Mouse (Mus musculus): ENCODE data around the gene Serpinb1c. TPM values are rescaled to one million over a fixed set of nuclear protein-coding genes. Genes with fewer than 3 reads are reported as not detected.

The Serpinb1c gene
- polyA plus RNA-seq, 1 experiment from 2014 or later, result not detected

DNA sequence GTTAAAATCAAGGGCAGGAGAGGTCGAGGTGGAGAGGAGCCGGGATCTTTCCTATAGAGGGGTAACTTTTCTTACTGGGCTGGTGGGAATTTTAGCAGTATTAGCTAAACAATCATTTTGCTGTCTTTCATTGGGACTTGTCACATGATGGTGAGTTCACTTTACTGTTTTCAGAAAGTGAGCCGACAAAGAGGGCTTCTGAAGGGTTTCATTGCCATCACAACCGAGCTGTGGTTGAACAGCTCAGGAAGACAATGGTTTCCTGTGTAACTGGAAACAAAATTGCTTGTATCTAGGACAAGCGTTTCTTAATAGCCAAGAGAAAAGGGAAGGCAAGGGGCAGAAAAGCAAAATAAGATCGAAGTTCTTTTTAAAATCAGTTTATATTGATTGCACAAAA lies 64.8 kb downstream of the Serpinb1c start:
- H3K4me3 ChIP-seq (ENCODE audit: low read length), result no peak overlapping the region
- H3K9me3 ChIP-seq (ENCODE audit: control insufficient read depth, low read length), result no peaks in the 10 kb centered on the region
- no peaks in the 10 kb centered on the region for H3K36me3 ChIP-seq (ENCODE audit: control insufficient read depth, insufficient read depth, low read length)
- no peak overlapping the region for H3K9ac ChIP-seq (ENCODE audit: low read depth, low read length)
- no peak overlapping the region for H3K4me2 ChIP-seq (replicated peaks; ENCODE audit: low read depth, low read length)
- H3K27me3 ChIP-seq (ENCODE audit: control insufficient read depth, insufficient read depth, low read length), result no peaks in the 10 kb centered on the region
- H3K4me1 ChIP-seq (ENCODE audit: control insufficient read depth, insufficient read depth, low read length), result no peaks in the 10 kb centered on the region
- 78% methylated on average over 6 of the region's 6 CpGs for WGBS
- no peak for ATAC-seq (ENCODE audit: low FRiP score, low TSS enrichment)
- H3K27ac ChIP-seq (ENCODE audit: low read depth, low read length), result no peak overlapping the region

DNA sequence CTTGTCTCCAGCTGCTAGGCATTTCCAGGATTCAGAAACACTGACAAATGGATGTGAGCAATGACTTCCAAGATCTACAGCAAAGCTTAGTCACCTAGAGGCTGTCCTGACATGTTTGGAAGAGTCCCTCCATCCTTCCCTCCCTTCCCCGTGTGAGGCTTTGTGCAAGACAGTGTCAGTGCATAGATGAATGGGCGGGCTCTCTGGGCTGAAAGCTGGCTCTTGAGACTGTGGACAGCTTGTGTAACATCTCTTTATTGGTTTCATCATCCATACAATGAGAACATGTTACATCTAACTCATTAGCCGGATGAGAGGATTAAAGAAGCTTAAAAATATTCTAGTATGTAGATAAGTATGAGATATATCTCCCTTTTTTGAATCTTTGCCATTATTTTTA lies 65.2 kb downstream of the Serpinb1c start:
- WGBS, result 75% methylated on average over 3 of the region's 3 CpGs
- no peaks in the 10 kb centered on the region for H3K9me3 ChIP-seq (ENCODE audit: control insufficient read depth, low read length)
- no peak overlapping the region for H3K4me3 ChIP-seq (ENCODE audit: low read length)
- no peaks in the 10 kb centered on the region for H3K4me1 ChIP-seq (ENCODE audit: control insufficient read depth, insufficient read depth, low read length)
- no peaks in the 10 kb centered on the region for H3K27me3 ChIP-seq (ENCODE audit: control insufficient read depth, insufficient read depth, low read length)
- H3K4me2 ChIP-seq (replicated peaks; ENCODE audit: low read depth, low read length), result no peak overlapping the region
- ATAC-seq (ENCODE audit: low FRiP score, low TSS enrichment), result no peak
- H3K36me3 ChIP-seq (ENCODE audit: control insufficient read depth, insufficient read depth, low read length), result no peaks in the 10 kb centered on the region
- no peak overlapping the region for H3K27ac ChIP-seq (ENCODE audit: low read depth, low read length)
- no peak overlapping the region for H3K9ac ChIP-seq (ENCODE audit: low read depth, low read length)

DNA sequence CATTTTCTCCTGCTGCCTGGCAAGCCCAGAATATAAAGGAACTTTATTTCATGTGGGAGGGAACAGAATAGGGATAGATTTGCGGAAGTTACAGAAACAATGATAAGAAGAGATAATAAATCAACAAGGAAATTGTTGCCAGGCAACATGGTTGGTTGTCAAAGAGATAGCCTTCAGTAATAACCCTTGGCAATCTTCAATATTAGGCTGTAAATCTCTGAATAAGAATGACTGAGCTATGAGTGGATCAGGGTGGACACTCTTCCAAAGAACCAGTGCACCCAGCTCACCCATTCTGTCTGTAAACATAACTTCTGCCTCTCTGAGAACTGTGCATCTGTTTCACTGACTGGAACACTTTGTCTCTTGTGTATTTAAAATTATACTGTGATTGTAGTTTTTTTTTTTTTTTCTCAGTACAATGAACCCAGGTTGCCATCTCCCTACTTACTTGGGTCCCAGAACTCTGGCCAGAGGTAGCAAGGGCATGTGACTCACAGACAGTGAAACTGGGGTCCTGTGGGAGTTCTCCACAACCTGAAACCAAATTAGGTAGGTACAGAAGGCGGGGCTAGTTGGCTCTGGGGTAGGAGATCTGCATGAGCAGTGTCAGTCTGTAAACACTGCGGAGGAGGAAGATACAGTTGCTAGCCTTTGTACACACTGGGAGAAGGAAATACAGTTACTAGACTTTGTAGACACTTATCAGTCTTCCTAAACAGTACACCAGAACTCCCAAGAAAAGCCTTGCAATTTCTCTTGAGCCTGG lies 66.3 kb downstream of the Serpinb1c start:
- Histone ChIP-seq H3K4me3 (ENCODE audit: low read length) (no peak overlapping the region), H3K4me2 (replicated peaks; ENCODE audit: low read depth, low read length) (no peak overlapping the region), H3K36me3 (ENCODE audit: control insufficient read depth, insufficient read depth, low read length) (no peaks in the 10 kb centered on the region), H3K4me1 (ENCODE audit: control insufficient read depth, insufficient read depth, low read length) (no peaks in the 10 kb centered on the region), H3K27ac (ENCODE audit: low read depth, low read length) (no peak overlapping the region), H3K9ac (ENCODE audit: low read depth, low read length) (no peak overlapping the region), H3K9me3 (ENCODE audit: control insufficient read depth, low read length) (no peaks in the 10 kb centered on the region), H3K27me3 (ENCODE audit: control insufficient read depth, insufficient read depth, low read length) (no peaks in the 10 kb centered on the region)
- WGBS, result 74% methylated on average over 3 of the region's 3 CpGs
- ATAC-seq (ENCODE audit: low FRiP score, low TSS enrichment), result no peak

Other genes with a start within 250 kb of the Serpinb1c start
- 0.14 TPM in 1 of 2 replicates, not detected in the other for gene Mylk4, start 114.3 kb downstream of the Serpinb1c start, polyA plus RNA-seq (2014; fragmentation: Nextera tagmentation; extraction: Ambion mirVana)
- gene Wrnip1, start 96.2 kb downstream of the Serpinb1c start, polyA plus RNA-seq (2014; fragmentation: Nextera tagmentation; extraction: Ambion mirVana), result 14.1 and 19.0 TPM in 2 replicates
- not detected in 2 replicates for gene D930007J09Rik, start 95.4 kb downstream of the Serpinb1c start, polyA plus RNA-seq (2014; fragmentation: Nextera tagmentation; extraction: Ambion mirVana)
- 6.6 and 7.9 TPM in 2 replicates for gene Serpinb1a, start 47.0 kb downstream of the Serpinb1c start, polyA plus RNA-seq (2014; fragmentation: Nextera tagmentation; extraction: Ambion mirVana)
- 1.9 and 2.2 TPM in 2 replicates for gene Serpinb6b, start 67.0 kb upstream of the Serpinb1c start, polyA plus RNA-seq (2014; fragmentation: Nextera tagmentation; extraction: Ambion mirVana)
- 6.9 and 7.9 TPM in 2 replicates for gene Serpinb9, start 105.0 kb upstream of the Serpinb1c start, polyA plus RNA-seq (2014; fragmentation: Nextera tagmentation; extraction: Ambion mirVana)
- gene Serpinb9b, start 129.2 kb upstream of the Serpinb1c start, polyA plus RNA-seq (2014; fragmentation: Nextera tagmentation; extraction: Ambion mirVana), result not detected in 2 replicates
- gene Serpinb1b, start 180.4 kb upstream of the Serpinb1c start, polyA plus RNA-seq (2014; fragmentation: Nextera tagmentation; extraction: Ambion mirVana), result not detected in 2 replicates